Mouse (Mus musculus) regulatory T cell (primary cell): ENCODE data around the gene Phrf1.

Source experiments
- in situ Hi-C: fragments of 300-600 bp; cut with MboI, MseI; formaldehyde crosslinking; loops from one replicate; pipeline ENCODE4 v1.15.1; 2025; ENCODE audit warnings: high pct_unique_total_duplicates

The Phrf1 gene

GRCm38 (mm10) chr7:141213133-141213532, 15.5 kb upstream of the Phrf1 start:
- in situ Hi-C loops = no loop called here

GRCm38 (mm10) chr7:141213605-141214235, 14.9 kb upstream of the Phrf1 start, which contains the start of gene Lmntd2:
Lmntd2 (minus strand) TSS chr7:141214080.
- in situ Hi-C loops = no loop called here

GRCm38 (mm10) chr7:141214310-141214709, 14.3 kb upstream of the Phrf1 start:
- in situ Hi-C loops = no loop called here

GRCm38 (mm10) chr7:141215101-141215879, 13.3 kb upstream of the Phrf1 start, which contains the start of gene Rassf7:
Rassf7 (plus strand) TSS chr7:141215860.
- in situ Hi-C loops = no loop called here

- in situ Hi-C loops = no loop called here
Measured at GRCm38 (mm10) chr7:141215880-141216733, 12.5 kb upstream of the Phrf1 start.

GRCm38 (mm10) chr7:141216894-141217293, 11.7 kb upstream of the Phrf1 start:
- in situ Hi-C loops = no loop called here

- in situ Hi-C loops = no loop called here
Measured at GRCm38 (mm10) chr7:141217343-141218013, 11.1 kb upstream of the Phrf1 start.

- in situ Hi-C loops = no loop called here
Measured at GRCm38 (mm10) chr7:141218141-141218540, 10.4 kb upstream of the Phrf1 start.

- in situ Hi-C loops = no loop called here
Measured at GRCm38 (mm10) chr7:141218557-141219133, 9.9 kb upstream of the Phrf1 start.

- in situ Hi-C loops = no loop called here
Measured at GRCm38 (mm10) chr7:141219558-141220099, 9.0 kb upstream of the Phrf1 start.

GRCm38 (mm10) chr7:141220377-141220776, 8.2 kb upstream of the Phrf1 start:
- in situ Hi-C loops = no loop called here

- in situ Hi-C loops = no loop called here
Measured at GRCm38 (mm10) chr7:141221249-141222125, 7.1 kb upstream of the Phrf1 start.

GRCm38 (mm10) chr7:141222126-141222467, 6.5 kb upstream of the Phrf1 start:
- in situ Hi-C loops = no loop called here

- in situ Hi-C loops = no loop called here
Measured at GRCm38 (mm10) chr7:141222696-141223215, 5.8 kb upstream of the Phrf1 start.

GRCm38 (mm10) chr7:141226535-141226934, 2.0 kb upstream of the Phrf1 start:
- in situ Hi-C loops = no loop called here

- in situ Hi-C loops = no loop called here
Measured at GRCm38 (mm10) chr7:141227796-141228195, 788 bp upstream of the Phrf1 start.

- in situ Hi-C loops = no loop called here
Measured at GRCm38 (mm10) chr7:141229702-141230101, 1.1 kb downstream of the Phrf1 start.

GRCm38 (mm10) chr7:141230570-141230969, 2.0 kb downstream of the Phrf1 start:
- in situ Hi-C loops = no loop called here

GRCm38 (mm10) chr7:141231111-141231510, 2.5 kb downstream of the Phrf1 start:
- in situ Hi-C loops = no loop called here

- in situ Hi-C loops = no loop called here
Measured at GRCm38 (mm10) chr7:141231551-141231950, 3.0 kb downstream of the Phrf1 start.
